Mouse (Mus musculus): ENCODE data around the gene Uba2. TPM values are rescaled to one million over a fixed set of nuclear protein-coding genes. Genes with fewer than 3 reads are reported as not detected.
"Not testable (repeated sequence)": the region's sequence is repeated elsewhere in the genome, so short reads cannot be mapped to it uniquely, and the experiment has no call there.

Gene Uba2
- total RNA-seq, 2 experiments from 2014 or later: 29.6 to 44.7 TPM

DNA sequence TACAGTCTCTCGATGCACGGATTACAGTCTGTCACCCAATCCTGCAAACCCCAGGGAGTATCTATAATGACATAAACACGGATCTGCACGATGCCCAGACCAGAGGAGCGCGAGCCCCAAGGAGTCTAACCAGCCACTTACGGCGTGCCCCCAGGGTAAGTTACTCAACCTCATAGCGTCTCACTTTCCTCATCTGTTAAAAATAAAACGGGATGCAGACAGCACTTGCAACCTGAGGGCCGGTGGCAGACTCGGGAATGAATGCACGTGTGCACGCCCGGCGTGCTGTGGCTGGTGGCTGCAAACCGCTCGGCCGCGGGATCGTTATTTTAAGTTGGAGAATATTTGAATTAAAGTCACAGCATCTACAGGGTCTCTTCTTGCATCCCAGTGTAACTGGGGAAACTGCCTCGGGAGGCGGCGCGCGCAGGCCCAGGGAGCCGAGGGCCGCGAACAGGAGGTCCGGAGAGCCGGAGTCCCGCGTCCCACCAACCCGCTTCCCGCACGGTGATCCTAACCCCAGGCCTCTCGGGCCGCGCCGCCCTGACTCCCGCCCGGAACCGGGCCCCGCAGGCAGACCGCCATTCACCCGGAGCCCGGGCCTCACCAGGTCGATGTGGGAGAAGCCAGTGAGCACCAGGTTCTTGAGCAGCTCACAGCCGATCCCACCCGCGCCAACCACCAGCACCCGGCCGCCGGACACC, 1.5 kb downstream of the Uba2 start:
- intact Hi-C loops (cut with DNase I): no loop called here
- peak in 1 of 2 experiments; percentile 40 for DNase-seq

GRCm38 (mm10) chr7:34166850-34167249, 2.5 kb downstream of the Uba2 start:
- intact Hi-C loops (cut with DNase I): no loop called here
- no peak for DNase-seq

- DNase-seq: no peak
- intact Hi-C loops (cut with DNase I): no loop called here
Measured at GRCm38 (mm10) chr7:34165999-34166398, 3.4 kb downstream of the Uba2 start.

DNA sequence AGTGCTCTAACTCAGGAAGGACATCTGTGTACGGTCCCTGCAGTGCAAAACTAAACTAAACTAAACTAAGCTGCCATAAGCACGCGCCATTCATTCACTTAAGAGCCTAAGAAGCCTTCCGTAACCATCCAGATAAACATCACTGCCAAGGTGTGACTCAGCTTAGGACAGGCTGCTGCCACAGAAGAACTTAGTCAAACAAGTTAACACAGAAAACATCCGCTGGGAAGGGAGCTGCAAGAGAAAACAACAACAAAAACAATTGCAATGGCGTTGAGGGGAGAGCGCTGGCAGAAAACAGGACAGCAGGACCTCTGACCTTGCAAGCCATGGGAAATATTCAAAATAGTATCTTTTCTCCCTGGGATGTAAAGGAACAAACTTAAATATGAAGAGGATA, 4.7 kb downstream of the Uba2 start:
- intact Hi-C loops (cut with DNase I): no loop called here
- DNase-seq: no peak

- intact Hi-C loops (cut with DNase I): no loop called here
- no peak for DNase-seq
Measured at GRCm38 (mm10) chr7:34159167-34159566, 10.2 kb downstream of the Uba2 start.

DNA sequence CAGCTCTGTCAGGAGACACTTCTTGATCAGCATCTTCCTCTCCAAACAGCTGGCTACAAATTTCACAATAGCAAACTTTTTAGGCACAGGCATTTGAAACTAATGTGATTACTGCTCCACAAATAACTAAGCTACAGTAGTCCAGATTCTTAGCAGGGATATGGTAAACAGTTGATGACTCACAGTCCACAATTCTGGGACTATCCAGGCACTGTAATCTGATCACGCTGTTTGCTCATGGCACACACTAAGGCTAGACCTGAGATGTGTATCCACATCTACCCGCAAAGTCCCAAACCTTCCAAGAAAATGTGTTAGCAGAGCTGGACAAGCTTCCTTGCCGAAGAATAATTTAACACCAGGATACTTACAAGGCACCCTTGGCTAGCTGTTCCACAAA, 11.4 kb downstream of the Uba2 start:
- intact Hi-C loops (cut with DNase I): no loop called here
- no peak for DNase-seq

DNA sequence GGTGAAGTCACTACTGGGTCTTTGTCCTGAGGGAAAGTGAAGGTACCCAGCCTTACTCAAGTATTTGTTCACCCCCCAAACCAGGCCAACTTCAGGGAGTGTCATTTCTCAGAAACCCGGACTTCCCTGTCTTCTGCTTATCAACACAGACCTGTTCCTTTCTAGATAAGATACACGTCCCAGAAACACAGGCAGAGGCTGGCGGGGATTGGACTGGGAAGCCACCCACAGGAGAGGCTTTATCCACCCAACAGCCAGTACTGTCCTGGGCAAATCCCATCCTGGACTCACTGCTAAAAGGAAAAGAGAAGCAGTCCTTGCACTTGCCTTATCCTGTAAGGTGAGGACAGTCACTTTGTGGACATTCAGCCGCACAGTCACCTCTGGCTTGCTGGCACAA, 22.2 kb downstream of the Uba2 start:
- no peak for DNase-seq
- intact Hi-C loops (cut with DNase I): no loop called here

GRCm38 (mm10) chr7:34141123-34141522, 28.3 kb downstream of the Uba2 start:
- DNase-seq: no peak
- intact Hi-C loops (cut with DNase I): no loop called here

DNA sequence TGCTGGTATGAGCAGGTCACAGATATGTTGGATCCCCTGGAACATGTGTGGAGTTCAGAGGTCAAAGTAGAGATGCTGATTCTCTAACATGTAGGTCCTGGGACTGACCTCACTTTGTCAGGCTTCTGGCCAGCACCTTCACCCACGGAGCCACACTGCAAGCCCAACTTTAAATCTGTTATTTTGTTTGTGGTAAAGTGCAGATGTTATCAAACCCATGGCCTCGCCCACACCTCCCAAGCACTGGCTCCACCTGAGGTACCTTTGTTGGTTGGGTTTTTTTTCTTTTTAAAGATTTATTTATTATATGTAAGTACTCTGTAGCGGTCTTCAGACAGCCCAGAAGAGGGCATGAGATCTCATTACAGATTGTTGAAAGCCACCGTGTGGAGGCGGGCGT, 29.9 kb downstream of the Uba2 start:
- DNase-seq: no peak
- intact Hi-C loops (cut with DNase I): no loop called here

- intact Hi-C loops (cut with DNase I): no loop called here
- DNase-seq: no peak
Measured at GRCm38 (mm10) chr7:34134336-34134735, 35.1 kb downstream of the Uba2 start.

GRCm38 (mm10) chr7:34133117-34133762, 36.2 kb downstream of the Uba2 start, which contains the start of gene Wtip:
Gene Wtip (minus strand): TSS chr7:34133268.
- intact Hi-C loops (cut with DNase I): no loop called here
- peak; percentile 62 to 77 for DNase-seq

- intact Hi-C loops (cut with DNase I): no loop called here
- no peak for DNase-seq
Measured at GRCm38 (mm10) chr7:34132355-34133079, 36.9 kb downstream of the Uba2 start.

DNA sequence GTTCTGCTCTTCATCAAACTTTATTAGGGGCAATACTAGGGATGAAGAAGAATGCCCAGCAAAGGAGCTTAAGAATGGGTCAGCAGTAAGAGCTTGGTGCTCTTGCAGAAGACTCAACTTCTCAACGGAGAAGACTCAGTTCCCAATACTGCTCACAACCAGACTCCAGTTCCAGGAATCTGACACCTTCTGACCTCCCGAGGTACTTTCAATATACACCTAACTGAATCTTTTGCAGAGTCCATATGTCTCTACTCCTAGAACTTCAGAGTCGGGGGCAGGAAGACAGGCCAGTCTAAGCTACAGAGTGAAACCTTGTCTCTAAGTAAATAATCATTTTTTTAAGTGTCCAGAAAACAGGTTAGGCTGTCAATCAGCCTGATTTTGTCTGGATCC, 37.4 kb downstream of the Uba2 start:
- intact Hi-C loops (cut with DNase I): no loop called here

GRCm38 (mm10) chr7:34131118-34131517, 38.3 kb downstream of the Uba2 start:
- no peak for DNase-seq
- intact Hi-C loops (cut with DNase I): no loop called here

More for the DNA sequence above, 37.4 kb downstream of the Uba2 start:
- DNase-seq: no peak

- no peak for DNase-seq
- intact Hi-C loops (cut with DNase I): no loop called here
Measured at GRCm38 (mm10) chr7:34126291-34126690, 43.1 kb downstream of the Uba2 start.

DNA sequence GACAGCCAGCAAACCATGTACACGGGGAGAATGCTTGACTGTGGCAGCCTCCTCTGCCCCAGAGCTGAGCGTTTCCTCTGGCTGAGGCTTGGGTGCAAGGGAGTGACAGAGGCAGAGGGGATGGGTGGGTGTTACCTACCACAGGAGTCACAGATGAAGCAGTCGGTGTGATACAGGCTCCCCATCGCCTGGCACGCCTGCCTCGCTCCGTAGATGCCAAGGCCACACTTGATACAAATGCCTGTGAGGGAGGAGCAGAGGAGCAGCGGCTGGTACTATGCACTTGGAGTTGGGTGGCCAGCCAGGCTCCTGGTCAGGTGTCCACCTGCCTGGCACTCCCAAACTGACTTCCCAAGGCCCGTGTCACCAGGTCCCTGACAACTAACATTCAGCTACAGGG, 44.1 kb downstream of the Uba2 start:
- DNase-seq: no peak
- intact Hi-C loops (cut with DNase I): no loop called here

DNA sequence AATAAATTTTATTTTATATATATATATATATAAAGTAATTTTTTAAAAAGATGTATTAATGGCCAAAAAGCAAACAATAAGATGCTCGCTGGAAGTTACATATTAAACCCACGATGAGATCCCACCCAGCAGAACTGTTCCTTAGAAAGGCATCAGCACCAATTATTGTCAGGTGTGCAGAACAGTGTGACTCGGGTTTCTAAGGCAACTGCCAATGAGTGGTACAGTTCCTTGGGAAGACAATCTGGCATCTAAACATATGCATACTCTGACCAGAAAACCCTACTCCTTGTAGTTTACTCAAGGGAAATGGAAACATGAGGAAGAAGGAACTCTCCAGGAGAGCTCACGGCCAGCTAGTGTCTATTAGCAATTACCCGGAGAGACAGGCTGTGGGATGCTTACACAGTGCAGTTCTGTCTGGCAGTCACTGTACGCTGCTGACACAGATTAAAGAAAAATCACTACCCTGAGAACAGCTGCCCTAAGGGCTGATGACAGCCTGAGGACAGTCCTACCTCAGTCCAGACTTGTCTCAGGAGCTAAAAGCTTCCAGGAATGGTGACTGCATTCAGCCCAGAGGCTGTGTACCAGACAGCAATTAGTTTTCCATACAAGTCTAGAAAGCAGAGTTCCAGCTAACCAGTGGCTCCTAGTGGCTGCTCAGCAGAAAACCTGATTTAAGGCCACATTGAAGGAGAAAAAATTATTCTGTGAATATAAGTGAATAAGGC, 46.2 kb downstream of the Uba2 start:
- intact Hi-C loops (cut with DNase I): no loop called here

DNA sequence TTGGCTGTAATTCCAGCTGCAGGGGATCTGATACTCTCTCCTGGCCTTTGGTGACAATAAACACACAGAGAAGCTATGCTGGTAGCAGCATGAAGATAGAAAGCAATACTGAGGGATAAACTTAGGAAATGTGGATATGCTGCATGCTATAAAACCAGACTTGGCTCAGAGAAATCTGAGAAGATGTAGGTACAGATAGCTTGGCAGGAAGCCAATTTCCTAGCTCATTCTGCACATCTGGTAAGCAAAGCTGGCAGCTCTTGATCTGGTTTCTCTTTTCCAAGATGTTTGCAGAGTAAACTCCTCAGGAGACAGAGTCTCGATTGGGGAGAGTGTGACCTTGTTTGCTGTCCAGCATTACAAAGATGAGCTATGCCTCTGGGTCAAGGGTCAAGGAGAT, 48.8 kb downstream of the Uba2 start:
- DNase-seq; intact Hi-C loops (cut with DNase I): not testable (repeated sequence)

More for the DNA sequence above, 46.2 kb downstream of the Uba2 start:
- no peak for DNase-seq

- intact Hi-C loops (cut with DNase I): no loop called here
- DNase-seq: no peak
Measured at GRCm38 (mm10) chr7:34116601-34117000, 52.8 kb downstream of the Uba2 start.

GRCm38 (mm10) chr7:34109190-34109589, 60.2 kb downstream of the Uba2 start:
- intact Hi-C loops (cut with DNase I): no loop called here
- no peak for DNase-seq

GRCm38 (mm10) chr7:34101276-34101675, 68.1 kb downstream of the Uba2 start:
- intact Hi-C loops (cut with DNase I): no loop called here
- DNase-seq: no peak
